Mouse (Mus musculus) heart, embryonic 11.5 days (tissue): ENCODE measurements at regions not wholly inside any gene's neighbourhood (a gene's known extent, or its start where the extent isn't known, plus 50 kb on each side); places are given as distances from the start of the nearest gene placed in this dataset.

Experiments
- ATAC-seq: fragments of 200-750 bp; cut with Nextera tagmentation; replicated peaks from 2 replicates; pipeline ENCODE4 v1.8.0; 2017; ENCODE audit warnings: moderate library complexity; ENCODE audit not compliant: insufficient number of reproducible peaks, low FRiP score, low TSS enrichment
- H3K27ac ChIP-seq: fragments of 300-500 bp; sonication (generic); 2 replicates; pipeline ENCODE4 v1.5.1; 2014; ENCODE audit warnings: mild to moderate bottlenecking, low read depth, low read length
- H3K27me3 ChIP-seq: fragments of 300-500 bp; sonication (generic); 2 replicates; pipeline ENCODE4 v1.6.1; 2014; ENCODE audit warnings: mild to moderate bottlenecking, low read length, mixed read lengths; ENCODE audit not compliant: control insufficient read depth, insufficient read depth
- H3K36me3 ChIP-seq: fragments of 300-500 bp; sonication (generic); 2 replicates; pipeline ENCODE4 v1.6.1; 2014; ENCODE audit warnings: mild to moderate bottlenecking, low read length, moderate library complexity, mixed read lengths; ENCODE audit not compliant: control insufficient read depth, insufficient read depth
- H3K4me1 ChIP-seq: fragments of 300-500 bp; sonication (generic); 2 replicates; pipeline ENCODE4 v1.6.1; 2014; ENCODE audit warnings: low read length; ENCODE audit not compliant: control insufficient read depth, insufficient read depth
- H3K4me2 ChIP-seq: fragments of 300-500 bp; sonication (generic); 2 replicates; pipeline ENCODE4 v1.6.1; 2014; ENCODE audit warnings: mild to moderate bottlenecking, moderate library complexity
- H3K4me3 ChIP-seq: fragments of 300-500 bp; sonication (generic); 2 replicates; pipeline ENCODE4 v1.5.1; 2014; ENCODE audit warnings: low read depth, low read length
- H3K9ac ChIP-seq: fragments of 300-500 bp; sonication (generic); 2 replicates; pipeline ENCODE4 v1.6.1; 2014; ENCODE audit warnings: mild to moderate bottlenecking, low read depth, low read length, moderate library complexity
- H3K9me3 ChIP-seq: fragments of 300-500 bp; sonication (generic); replicated peaks from 2 replicates; pipeline ENCODE4 v1.6.1; 2016; ENCODE audit warnings: low read length; ENCODE audit not compliant: control insufficient read depth
- WGBS: fragments of 180-500 bp; shearing (Covaris S2); extraction: QIAGEN DNeasy Blood & Tissue Kit; methylation state at CpG from one replicate; pipeline ENCODE4 v1.1.7; 2014; ENCODE audit not compliant: insufficient replicate concordance; 5-methylcytosine and 5-hydroxymethylcytosine counted together

GRCm38 (mm10) chr15:67611896-67612295 is 1111.2 kb upstream of the Lrrc6 start:
- Histone ChIP-seq H3K36me3 (no peaks in the 10 kb centered on the region), H3K27ac (no peak overlapping the region), H3K4me1 (no peaks in the 10 kb centered on the region), H3K4me3 (no peak overlapping the region), H3K9ac (no peak overlapping the region), H3K27me3 (no peaks in the 10 kb centered on the region), H3K4me2 (no peak overlapping the region), H3K9me3 (no peaks in the 10 kb centered on the region)
- WGBS = 50% methylated on average over 3 of the region's 3 CpGs
- ATAC-seq = no peak

GRCm38 (mm10) chr15:67598426-67598825 is 1097.7 kb upstream of the Lrrc6 start:
- H3K4me1 ChIP-seq = no peaks in the 10 kb centered on the region
- H3K27ac ChIP-seq = no peak overlapping the region
- no peaks in the 10 kb centered on the region for H3K27me3 ChIP-seq
- H3K4me2 ChIP-seq = no peak overlapping the region
- H3K9me3 ChIP-seq = no peaks in the 10 kb centered on the region
- no peak overlapping the region for H3K4me3 ChIP-seq
- no peak overlapping the region for H3K9ac ChIP-seq
- no peak for ATAC-seq
- H3K36me3 ChIP-seq = no peaks in the 10 kb centered on the region
- WGBS = 78% methylated on average over 4 of the region's 4 CpGs

GRCm38 (mm10) chr15:67576581-67576980 is 1075.9 kb upstream of the Lrrc6 start:
- Histone ChIP-seq H3K4me2 (no peak overlapping the region), H3K36me3 (no peaks in the 10 kb centered on the region), H3K4me3 (no peak overlapping the region), H3K9me3 (no peaks in the 10 kb centered on the region), H3K27ac (no peak overlapping the region), H3K27me3 (no peaks in the 10 kb centered on the region), H3K4me1 (no peaks in the 10 kb centered on the region), H3K9ac (no peak overlapping the region)
- ATAC-seq = no peak
- 63% methylated on average over 1 of the region's 1 CpGs for WGBS

GRCm38 (mm10) chr15:67571614-67572013 is 1070.9 kb upstream of the Lrrc6 start:
- no peak for ATAC-seq
- H3K36me3 ChIP-seq = no peaks in the 10 kb centered on the region
- H3K4me2 ChIP-seq = no peak overlapping the region
- WGBS = 64% methylated on average over 1 of the region's 1 CpGs
- no peak overlapping the region for H3K4me3 ChIP-seq
- H3K4me1 ChIP-seq = no peaks in the 10 kb centered on the region
- no peak overlapping the region for H3K27ac ChIP-seq
- no peaks in the 10 kb centered on the region for H3K27me3 ChIP-seq
- no peak overlapping the region for H3K9ac ChIP-seq
- H3K9me3 ChIP-seq = no peaks in the 10 kb centered on the region

- Histone ChIP-seq H3K4me2 (no peak overlapping the region), H3K27me3 (no peaks in the 10 kb centered on the region), H3K36me3 (no peaks in the 10 kb centered on the region), H3K4me3 (no peak overlapping the region), H3K9me3 (no peaks in the 10 kb centered on the region), H3K9ac (no peak overlapping the region), H3K4me1 (no peaks in the 10 kb centered on the region), H3K27ac (no peak overlapping the region)
- 67% methylated on average over 1 of the region's 1 CpGs for WGBS
- no peak for ATAC-seq
Measured at GRCm38 (mm10) chr15:67557304-67557703, 1056.6 kb upstream of the Lrrc6 start.

GRCm38 (mm10) chr15:67551911-67552310 is 1051.2 kb upstream of the Lrrc6 start:
- H3K27ac ChIP-seq = no peak overlapping the region
- no peak overlapping the region for H3K9ac ChIP-seq
- 80% methylated on average over 2 of the region's 2 CpGs for WGBS
- no peaks in the 10 kb centered on the region for H3K9me3 ChIP-seq
- no peak for ATAC-seq
- no peaks in the 10 kb centered on the region for H3K4me1 ChIP-seq
- H3K36me3 ChIP-seq = no peaks in the 10 kb centered on the region
- no peak overlapping the region for H3K4me3 ChIP-seq
- H3K27me3 ChIP-seq = no peaks in the 10 kb centered on the region
- H3K4me2 ChIP-seq = no peak overlapping the region

- H3K36me3 ChIP-seq = no peaks in the 10 kb centered on the region
- no peaks in the 10 kb centered on the region for H3K4me1 ChIP-seq
- H3K27me3 ChIP-seq = no peaks in the 10 kb centered on the region
- WGBS = 69% methylated on average over 1 of the region's 1 CpGs
- H3K4me2 ChIP-seq = no peak overlapping the region
- no peak overlapping the region for H3K4me3 ChIP-seq
- no peaks in the 10 kb centered on the region for H3K9me3 ChIP-seq
- H3K27ac ChIP-seq = no peak overlapping the region
- no peak overlapping the region for H3K9ac ChIP-seq
- no peak for ATAC-seq
Measured at GRCm38 (mm10) chr15:67546896-67547400, 1046.2 kb upstream of the Lrrc6 start.

- Histone ChIP-seq H3K4me1 (no peaks in the 10 kb centered on the region), H3K4me2 (no peak overlapping the region), H3K27ac (no peak overlapping the region), H3K27me3 (no peaks in the 10 kb centered on the region), H3K9me3 (no peaks in the 10 kb centered on the region), H3K4me3 (no peak overlapping the region), H3K9ac (no peak overlapping the region), H3K36me3 (no peaks in the 10 kb centered on the region)
- no peak for ATAC-seq
- 75% methylated on average over 6 of the region's 6 CpGs for WGBS
Measured at GRCm38 (mm10) chr15:67545745-67546144, 1045.0 kb upstream of the Lrrc6 start.

GRCm38 (mm10) chr15:67513722-67514121 is 1013.0 kb upstream of the Lrrc6 start:
- Histone ChIP-seq H3K36me3 (no peaks in the 10 kb centered on the region), H3K4me3 (no peak overlapping the region), H3K9me3 (no peaks in the 10 kb centered on the region), H3K4me1 (no peaks in the 10 kb centered on the region), H3K27ac (no peak overlapping the region), H3K27me3 (no peaks in the 10 kb centered on the region), H3K9ac (no peak overlapping the region), H3K4me2 (no peak overlapping the region)
- ATAC-seq = no peak
